In genomic region chr14:50903973-50904827, GRCm38 (mm10) we compare ENCODE assay signal across 8 mouse cellular contexts. TPM values are rescaled to one million over a fixed set of nuclear protein-coding genes. Genes with fewer than 3 reads are reported as not detected.
DNase-seq lines count a peak whose midpoint lies in the region; ATAC-seq and TF ChIP-seq lines count a peak whose summit lies in the region.

No protein-coding gene starts in this region.

- no peaks in the 10 kb centered on the region for H3K27me3 ChIP-seq in kidney, adult 2 months (replicated peaks; ENCODE audit: control insufficient read depth, insufficient read depth, low read length)
- H3K27me3 ChIP-seq in lung, embryonic 16.5 days (ENCODE audit: control insufficient read depth, insufficient read depth, low read depth, low read length), result no peaks in the 10 kb centered on the region
- H3K27me3 ChIP-seq in small intestine, adult 2 months (ENCODE audit: control insufficient read depth, insufficient read depth, low read length), result no peaks in the 10 kb centered on the region

- H3K27ac ChIP-seq in kidney, adult 2 months (ENCODE audit: insufficient read depth, low read depth, low read length), result no peak overlapping the region
- H3K27ac ChIP-seq in lung, embryonic 16.5 days (ENCODE audit: low read length), result no peak overlapping the region
- H3K27ac ChIP-seq in small intestine, adult 2 months (ENCODE audit: insufficient read depth, low read depth, low read length), result peak overlapping the region; percentile 12

- H3K9me3 ChIP-seq in lung, embryonic 16.5 days (ENCODE audit: control insufficient read depth, low read length), result no peaks in the 10 kb centered on the region

- DNase-seq in right cerebral cortex, adult 18-20 months, result peak; percentile 31
- no peak for DNase-seq in right cerebral cortex, adult 2 months (ENCODE audit: low spot score in 2 of 2)
- peak; percentile 77 for DNase-seq in cerebellum, adult 9-11 months
- peak; percentile 52 for DNase-seq in gastrocnemius, postnatal 25 days
- DNase-seq in kidney, adult 2 months, result peak; percentile 24
- no peak for DNase-seq in spleen, adult 18-20 months

- no peaks in the 10 kb centered on the region for H3K36me3 ChIP-seq in kidney, adult 2 months (ENCODE audit: control insufficient read depth, insufficient read depth, low read length)
- H3K36me3 ChIP-seq in lung, embryonic 16.5 days (ENCODE audit: control insufficient read depth, insufficient read depth, low read length), result no peaks in the 10 kb centered on the region
- H3K36me3 ChIP-seq in small intestine, adult 2 months (ENCODE audit: control insufficient read depth, insufficient read depth, low read length), result no peaks in the 10 kb centered on the region

- TF ChIP-seq POLR2A in kidney, adult 2 months (IDR thresholded peaks at IDR 0.05; ENCODE audit: low read depth, low read length), result no peak
- peak; percentile 11; the same call in 1 of the 2 replicates for TF ChIP-seq POLR2A in small intestine, adult 2 months (IDR thresholded peaks at IDR 0.05; ENCODE audit: low read depth, low read length)

- peak; percentile 83 for ATAC-seq in lung, embryonic 16.5 days (ENCODE audit: low read depth)

- WGBS in kidney, adult 2 months, result 11% methylated on average over 26 of the region's 26 CpGs
- WGBS in lung, embryonic 16.5 days, result 4% methylated on average over 26 of the region's 26 CpGs
- WGBS in small intestine, adult 2 months, result 9% methylated on average over 26 of the region's 26 CpGs

- H3K9ac ChIP-seq in lung, embryonic 16.5 days (ENCODE audit: low read length), result peak overlapping the region; percentile 62

- H3K4me1 ChIP-seq in kidney, adult 2 months (ENCODE audit: control insufficient read depth, insufficient read depth, low read length), result no peaks in the 10 kb centered on the region
- H3K4me1 ChIP-seq in lung, embryonic 16.5 days (replicated peaks; ENCODE audit: control insufficient read depth, insufficient read depth, low read length), result peaks cover 7% of the 10 kb centered on the region; the same call in 1 of the 2 replicates
- H3K4me1 ChIP-seq in small intestine, adult 2 months (ENCODE audit: control insufficient read depth, insufficient read depth, insufficient read length, low read length), result peaks cover 2% of the 10 kb centered on the region; the same call in 1 of the 2 replicates

- peak overlapping the region; percentile 30 for H3K4me3 ChIP-seq in kidney, adult 2 months (ENCODE audit: insufficient read depth, low read depth, low read length)
- peak overlapping the region; percentile 49 for H3K4me3 ChIP-seq in lung, embryonic 16.5 days (ENCODE audit: low read length)
- H3K4me3 ChIP-seq in small intestine, adult 2 months (ENCODE audit: low read depth, low read length), result peak overlapping the region; percentile 51

- peak overlapping the region; percentile 80 for H3K4me2 ChIP-seq in lung, embryonic 16.5 days (ENCODE audit: low read depth, low read length)

- TF ChIP-seq CTCF in kidney, adult 2 months (conservative IDR thresholded peaks at IDR 0.05; ENCODE audit: insufficient read depth, insufficient read length, low read depth, low read length), result peak; percentile 59
- peak; percentile 58; the same call in 1 of the 2 replicates for TF ChIP-seq CTCF in small intestine, adult 2 months (IDR thresholded peaks at IDR 0.05; ENCODE audit: extremely low read depth, insufficient read length, insufficient replicate concordance, low read depth, low read length)

RNA-seq across cellular contexts. Expression of gene Klhl33, which starts 6.9 kb away (rescaled TPM):
- 100 to 1,000 TPM in 1 of 2 experiments, 10 to 100 TPM in 1; 97.0 to 105 TPM for total RNA-seq in gastrocnemius, postnatal 25 days (2021)
- polyA plus RNA-seq in kidney, adult 2 months (2012; rRNA removed), result 0.34 and 1.2 TPM in 2 replicates
- 0.59 TPM in 2 replicates for polyA plus RNA-seq in lung, embryonic 16.5 days (2015; fragmentation: Nextera tagmentation; extraction: Ambion mirVana)
- polyA plus RNA-seq in small intestine, adult 2 months (2012; rRNA removed), result 0.29 and 1.7 TPM in 2 replicates

RNA-seq across cellular contexts. Expression of gene Osgep, which starts 20.5 kb away (rescaled TPM):
- 10 to 100 TPM; 40.1 to 41.8 TPM for total RNA-seq in gastrocnemius, postnatal 25 days (2021)
- polyA plus RNA-seq in kidney, adult 2 months (2012; rRNA removed), result 54.6 and 77.8 TPM in 2 replicates
- 153 and 171 TPM in 2 replicates for polyA plus RNA-seq in lung, embryonic 16.5 days (2015; fragmentation: Nextera tagmentation; extraction: Ambion mirVana)
- 65.0 and 97.3 TPM in 2 replicates for polyA plus RNA-seq in small intestine, adult 2 months (2012; rRNA removed)

RNA-seq across cellular contexts. Expression of gene Apex1, which starts 20.6 kb away (rescaled TPM):
- 10 to 100 TPM; 23.7 to 24.8 TPM for total RNA-seq in gastrocnemius, postnatal 25 days (2021)
- 24.0 and 31.3 TPM in 2 replicates for polyA plus RNA-seq in kidney, adult 2 months (2012; rRNA removed)
- 171 and 177 TPM in 2 replicates for polyA plus RNA-seq in lung, embryonic 16.5 days (2015; fragmentation: Nextera tagmentation; extraction: Ambion mirVana)
- 9.6 and 20.0 TPM in 2 replicates for polyA plus RNA-seq in small intestine, adult 2 months (2012; rRNA removed)

RNA-seq across cellular contexts. Expression of gene Pip4p1, which starts 26.5 kb away (rescaled TPM):
- total RNA-seq in gastrocnemius, postnatal 25 days (2021), result 10 to 100 TPM; 12.9 to 14.6 TPM
- polyA plus RNA-seq in kidney, adult 2 months (2012; rRNA removed), result 68.1 and 79.3 TPM in 2 replicates
- polyA plus RNA-seq in lung, embryonic 16.5 days (2015; fragmentation: Nextera tagmentation; extraction: Ambion mirVana), result 47.1 and 48.4 TPM in 2 replicates
- 50.9 and 93.1 TPM in 2 replicates for polyA plus RNA-seq in small intestine, adult 2 months (2012; rRNA removed)

RNA-seq across cellular contexts. Expression of gene Pnp, which starts 26.7 kb away (rescaled TPM):
- 1 to 10 TPM; 4.4 to 8.7 TPM for total RNA-seq in gastrocnemius, postnatal 25 days (2021)
- polyA plus RNA-seq in kidney, adult 2 months (2012; rRNA removed), result 79.2 and 91.3 TPM in 2 replicates
- 68.8 and 73.1 TPM in 2 replicates for polyA plus RNA-seq in lung, embryonic 16.5 days (2015; fragmentation: Nextera tagmentation; extraction: Ambion mirVana)
- polyA plus RNA-seq in small intestine, adult 2 months (2012; rRNA removed), result 59.2 and 116 TPM in 2 replicates

Comparison
In these comparisons a context has a peak if more than half of its experiments do, and no peak if none do; other contexts are left out.
1. DNase-seq: peak in right cerebral cortex, adult 18-20 months (single experiment), cerebellum, adult 9-11 months (single experiment), gastrocnemius, postnatal 25 days (single experiment) and kidney, adult 2 months (single experiment); none in right cerebral cortex, adult 2 months (0 of 2) and spleen, adult 18-20 months (0 of 2).
2. Peak in every context shown above with its lines, with median percentiles within 50 percentile points of each other: H3K4me3 ChIP-seq.